Mouse (Mus musculus): ENCODE results near the gene Eif1b. TPM values are rescaled to one million over a fixed set of nuclear protein-coding genes. Genes with fewer than 3 reads are reported as not detected.
"Not testable (repeated sequence)": the region's sequence is repeated elsewhere in the genome, so short reads cannot be mapped to it uniquely, and the experiment has no call there.

Eif1b gene
- total RNA-seq, 2 experiments from 2014 or later, result 229 to 238 TPM

DNA sequence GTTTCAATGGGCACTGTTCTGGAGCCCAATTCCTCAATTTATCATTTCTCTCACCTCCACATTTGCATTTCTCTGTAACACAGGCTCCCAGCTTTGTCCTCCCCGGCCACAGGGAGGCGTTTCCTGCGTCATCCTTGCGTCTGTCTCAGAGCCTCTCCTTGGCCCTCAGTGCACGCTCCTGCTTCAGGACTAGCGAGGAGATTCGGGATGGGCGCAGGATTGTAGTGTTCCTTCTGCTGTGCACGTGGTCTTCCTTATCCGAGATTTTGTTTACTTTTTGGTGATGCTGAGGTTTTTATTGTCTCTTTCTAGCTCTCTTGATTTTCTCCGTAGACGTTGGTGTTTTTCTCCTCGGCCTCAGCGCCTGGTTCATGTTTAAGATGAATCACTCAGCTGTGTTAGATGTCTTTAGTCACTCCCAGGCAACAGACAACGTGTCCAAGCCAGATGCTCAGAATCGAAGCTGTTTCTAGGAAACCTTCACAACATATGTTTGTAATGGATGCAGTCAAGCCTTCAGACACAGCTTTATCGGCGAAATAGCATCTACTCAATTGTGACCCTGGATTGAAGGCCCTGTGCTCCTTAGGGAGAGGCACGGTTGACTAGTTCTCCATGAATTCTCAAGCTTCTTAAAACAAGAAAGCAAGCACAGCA lies 27.6 kb downstream of the Eif1b start:
- intact Hi-C loops (cut with DNase I), result no loop called here
- DNase-seq, result peak; percentile 29

DNA sequence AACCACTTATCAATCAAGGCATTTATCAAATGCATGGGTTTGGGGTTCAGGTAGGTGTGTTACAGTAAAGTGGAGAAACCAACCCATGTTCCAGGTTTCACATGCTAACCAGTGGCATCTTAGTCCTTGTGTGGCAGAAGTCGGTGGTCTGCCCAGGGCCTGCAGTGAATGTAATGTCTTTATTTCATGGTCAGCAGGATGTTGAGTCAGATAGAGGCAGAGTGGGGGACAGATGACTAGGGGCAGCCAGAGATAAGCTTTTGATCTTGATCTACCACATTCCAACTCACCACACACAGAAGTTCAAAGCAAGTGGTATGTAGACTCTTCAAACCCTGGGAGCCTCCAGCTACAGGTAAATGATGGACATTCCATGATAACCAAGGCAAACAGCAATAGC lies 29.1 kb downstream of the Eif1b start:
- intact Hi-C loops (cut with DNase I), result no loop called here
- no peak for DNase-seq

DNA sequence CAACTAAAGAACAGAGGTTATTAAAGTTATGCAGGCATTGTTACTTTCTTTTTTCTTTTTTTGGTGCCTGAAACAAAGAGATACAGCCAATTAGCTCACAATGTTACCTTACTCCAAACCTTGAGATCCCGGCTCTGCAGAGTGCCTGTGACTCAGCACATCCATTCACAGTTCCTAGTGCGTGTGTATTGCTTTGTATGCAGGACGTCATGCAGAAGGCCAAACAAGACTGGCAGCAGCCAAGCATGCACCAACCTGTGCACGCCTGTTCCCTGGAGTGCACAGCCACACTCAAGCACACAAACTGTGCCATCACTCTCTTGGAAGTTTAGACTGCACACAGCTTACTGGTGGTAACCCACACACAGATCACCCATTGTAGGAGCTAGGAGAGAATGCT lies 35.2 kb downstream of the Eif1b start:
- intact Hi-C loops (cut with DNase I), result no loop called here
- DNase-seq, result no peak

DNA sequence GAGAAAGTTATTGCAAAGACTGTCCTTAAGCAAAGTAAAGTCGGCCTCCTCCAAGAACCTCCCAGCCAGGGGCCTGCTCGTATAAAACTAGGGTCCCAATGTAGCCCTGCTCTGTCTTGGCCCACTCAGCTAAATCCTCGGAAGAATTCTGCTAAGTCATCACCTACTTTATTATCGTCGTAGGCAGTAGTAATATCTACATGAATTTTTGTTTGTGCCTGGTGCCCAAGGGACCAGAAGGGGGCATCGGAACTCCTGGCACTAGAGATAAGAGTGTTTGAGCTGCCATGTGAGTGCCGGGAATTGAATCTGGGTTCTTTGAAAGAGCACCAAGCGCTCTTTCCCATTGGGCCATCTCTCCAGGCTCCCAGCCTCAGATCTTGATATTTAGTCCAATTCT lies 35.9 kb downstream of the Eif1b start:
- intact Hi-C loops (cut with DNase I), result no loop called here
- no peak for DNase-seq

DNA sequence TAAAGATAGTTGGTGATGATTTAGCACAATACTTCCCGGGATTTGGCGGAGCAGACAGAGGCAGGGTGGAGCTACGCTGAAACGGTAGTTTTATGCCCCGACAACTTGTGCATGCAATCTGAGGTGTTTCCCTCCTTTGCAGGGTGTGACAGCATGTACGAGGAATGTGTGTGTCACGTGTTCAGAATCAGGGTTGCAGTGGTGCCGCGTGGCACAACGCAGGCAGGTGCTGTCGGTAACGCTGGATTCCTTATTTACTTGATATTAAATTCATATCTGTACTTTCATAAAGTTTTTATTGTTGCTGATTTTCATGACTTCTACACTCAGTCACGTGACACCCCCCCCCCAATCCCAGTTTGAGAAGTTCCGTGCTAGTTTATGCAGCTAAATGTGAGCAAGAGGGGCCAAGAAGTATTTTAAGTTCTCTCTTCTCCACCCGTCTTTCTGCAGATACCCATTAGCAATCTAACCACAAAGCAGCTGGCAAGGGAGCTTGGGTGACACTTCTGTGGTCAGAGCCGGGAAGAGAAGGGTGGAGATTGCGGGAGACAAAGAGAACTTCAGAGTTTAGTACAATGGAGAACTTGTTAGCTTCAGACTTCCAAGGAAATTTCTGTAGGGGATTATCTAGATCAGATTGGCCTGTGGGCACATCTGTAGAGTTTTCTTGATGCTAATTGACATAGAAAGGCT lies 36.9 kb downstream of the Eif1b start:
- intact Hi-C loops (cut with DNase I), result no loop called here

DNA sequence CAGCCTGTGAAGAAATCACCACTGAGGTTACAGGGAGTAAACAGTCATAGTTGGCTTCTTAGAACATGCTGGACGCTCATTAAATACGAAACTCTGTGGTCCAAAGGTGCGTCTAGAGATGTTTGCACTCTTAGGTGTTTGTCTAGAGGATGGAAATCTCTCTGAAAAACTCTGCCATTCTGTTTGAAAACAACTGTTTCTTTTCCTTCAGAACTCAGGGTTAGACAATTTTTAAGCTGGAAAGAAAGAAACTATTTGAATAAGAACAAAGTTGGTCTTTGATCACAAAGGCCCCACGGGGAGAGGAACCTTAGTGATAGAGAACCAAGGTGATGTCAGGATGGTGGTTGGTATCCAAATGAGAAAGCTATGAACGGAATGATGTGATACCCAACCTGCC lies 38.4 kb downstream of the Eif1b start:
- DNase-seq, result no peak
- intact Hi-C loops (cut with DNase I), result no loop called here

More for the DNA sequence above, 36.9 kb downstream of the Eif1b start:
- no peak for DNase-seq

DNA sequence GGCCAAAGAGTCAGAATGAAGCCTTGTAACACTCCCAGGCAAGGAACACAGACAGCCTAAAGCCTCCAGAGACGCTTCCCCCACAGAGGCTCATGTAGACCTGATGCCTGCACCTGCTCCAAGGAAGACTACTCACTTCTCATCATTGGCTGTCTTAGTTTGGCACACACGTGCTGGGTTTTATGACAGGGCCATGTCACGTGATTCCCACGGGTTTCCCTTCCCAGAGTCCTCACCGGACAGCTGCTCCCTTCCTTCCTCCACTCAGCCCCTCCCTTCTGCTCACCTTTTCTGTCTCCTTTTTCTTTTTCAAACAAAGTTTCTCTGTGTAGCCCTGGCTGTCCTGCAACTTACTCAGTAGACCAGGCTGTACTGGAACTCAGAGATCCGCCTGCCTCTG lies 40.0 kb downstream of the Eif1b start:
- DNase-seq, result no peak
- intact Hi-C loops (cut with DNase I), result no loop called here

DNA sequence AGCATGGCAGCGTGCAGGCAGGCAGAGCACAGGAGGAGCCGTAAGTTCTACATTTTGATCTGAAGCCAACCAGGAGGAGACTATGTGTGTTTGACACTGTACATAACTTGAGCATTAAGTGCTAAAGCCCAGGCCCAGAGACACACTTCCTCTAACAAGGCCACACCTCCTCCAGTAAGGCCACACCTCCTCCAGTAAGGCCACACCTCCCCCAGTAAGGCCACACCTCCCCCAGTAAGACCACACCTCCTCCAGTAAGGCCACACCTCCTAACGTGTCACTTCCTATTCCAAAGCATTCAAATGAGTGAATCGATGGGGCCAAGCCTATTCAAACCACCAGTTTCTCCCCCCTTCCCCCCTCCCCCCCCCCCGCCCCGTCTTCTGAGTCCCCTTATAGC lies 40.7 kb downstream of the Eif1b start:
- intact Hi-C loops (cut with DNase I), result no loop called here
- no peak for DNase-seq

DNA sequence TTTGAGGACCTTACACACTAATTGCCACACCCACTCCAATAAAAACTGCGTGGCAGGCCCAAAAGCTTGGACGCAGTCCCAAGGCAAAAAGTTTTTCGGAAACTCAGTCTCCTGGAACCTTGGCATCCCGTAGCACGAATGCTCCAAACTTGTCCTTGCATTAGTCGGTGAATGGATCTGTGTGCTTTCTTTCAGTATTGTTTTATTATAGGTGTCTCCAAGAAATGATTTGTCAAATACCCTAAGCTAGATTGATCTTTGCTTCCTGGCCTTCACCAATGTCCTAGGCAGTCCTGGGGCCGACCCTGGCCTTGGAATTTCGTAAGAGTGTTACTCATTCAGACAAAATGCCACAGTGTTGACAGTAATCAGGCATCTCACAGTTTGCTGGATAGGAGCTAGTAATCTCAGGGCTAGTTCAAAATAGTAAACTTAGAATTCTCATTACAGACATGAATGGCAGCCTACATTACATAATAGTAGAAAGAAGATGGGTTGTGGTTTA lies 41.5 kb downstream of the Eif1b start:
- DNase-seq; intact Hi-C loops (cut with DNase I): not testable (repeated sequence)

DNA sequence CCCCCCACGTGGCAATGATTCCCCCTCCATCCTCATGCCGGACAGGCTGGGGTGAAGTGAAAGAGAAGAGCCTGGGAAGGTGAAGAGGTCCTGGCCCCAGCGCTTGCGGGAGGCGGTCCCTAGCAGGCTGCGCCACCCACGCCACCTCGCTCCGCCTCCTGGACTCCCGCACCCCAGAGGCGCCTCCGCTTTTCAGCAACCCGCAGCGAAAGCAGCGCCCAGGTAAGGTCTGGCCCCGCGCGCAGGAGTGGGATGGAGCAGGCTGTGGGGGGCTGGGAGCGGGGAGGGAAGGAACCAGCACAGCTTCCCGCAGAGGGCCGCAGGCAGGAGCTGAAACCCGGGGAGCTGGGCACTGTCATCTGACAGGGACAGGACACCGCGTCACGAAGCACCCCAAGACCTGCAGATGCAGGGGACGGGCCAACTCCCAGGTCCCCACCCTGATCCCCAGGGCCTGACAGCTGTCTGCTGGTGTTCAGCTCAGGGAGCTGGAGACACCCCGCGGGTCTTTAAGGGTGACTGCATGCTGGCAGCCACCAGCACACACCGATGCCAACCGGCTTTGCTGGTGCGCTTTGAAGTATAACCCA lies 47.7 kb downstream of the Eif1b start, which contains the start of gene Entpd3:
TSS of gene Entpd3 (plus strand) at position 157 of the 590 bp plus-strand sequence.
- DNase-seq, result no peak
- intact Hi-C loops (cut with DNase I), result no loop called here

DNA sequence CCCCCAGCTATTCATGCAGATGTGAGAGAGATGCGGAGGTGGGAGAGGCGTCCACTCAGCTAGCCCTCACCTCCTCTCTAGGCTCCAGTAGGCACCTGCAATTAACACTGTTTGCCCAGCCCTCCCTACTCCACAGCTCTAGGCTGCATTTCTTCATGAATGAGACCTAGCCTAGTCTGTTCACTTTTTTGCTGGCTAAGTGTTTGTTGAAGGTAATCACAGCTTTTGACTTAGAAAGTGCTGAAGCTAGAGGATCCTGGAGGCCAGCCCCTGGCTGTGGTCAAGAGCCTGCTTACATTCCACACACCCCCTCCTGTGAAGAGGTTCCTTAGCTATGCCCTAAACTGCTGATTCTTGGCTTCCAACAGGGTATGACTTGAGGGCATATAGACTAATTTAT lies 49.4 kb downstream of the Eif1b start:
- intact Hi-C loops (cut with DNase I), result no loop called here
- DNase-seq, result no peak

DNA sequence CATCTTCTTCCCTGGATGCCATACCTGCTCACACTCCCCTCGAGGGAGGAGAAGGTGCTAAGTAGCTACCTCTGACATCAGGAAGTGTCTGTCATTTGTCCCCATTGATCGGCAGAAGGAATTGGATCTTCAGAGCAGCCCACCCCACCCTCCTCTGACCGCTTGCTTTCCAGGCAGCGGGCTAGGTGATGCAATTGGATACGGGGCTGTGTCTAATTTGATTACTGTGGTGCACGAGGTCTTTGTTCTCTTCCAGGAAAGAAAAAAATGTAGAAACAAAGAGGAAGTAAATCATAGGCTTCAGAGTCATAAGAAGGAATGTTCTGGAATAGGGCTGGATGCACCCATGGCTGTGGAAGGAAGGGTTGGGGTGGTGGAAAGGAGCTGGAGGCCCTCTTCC lies 50.2 kb downstream of the Eif1b start:
- DNase-seq, result no peak
- intact Hi-C loops (cut with DNase I), result no loop called here

Other genes with a start within 250 kb of the Eif1b start
- 10 to 100 TPM; 24.7 to 25.2 TPM for gene Myrip, start 190.7 kb upstream of the Eif1b start, total RNA-seq (2021)
- gene Entpd3, start 47.6 kb downstream of the Eif1b start, total RNA-seq (2021), result 1 to 10 TPM; 5.4 to 5.6 TPM
- gene Rpl14, start 79.2 kb downstream of the Eif1b start, total RNA-seq (2021), result 100 to 1,000 TPM; 423 to 424 TPM

Data from left cerebral cortex, postnatal 4 days (tissue).